Mouse (Mus musculus): ENCODE results near the gene Stoml1. TPM values are rescaled to one million over a fixed set of nuclear protein-coding genes. Genes with fewer than 3 reads are reported as not detected.

Gene Stoml1
- 63.0 and 67.8 TPM in 2 replicates for polyA plus RNA-seq (2016; fragmentation: Nextera tagmentation; extraction: Ambion mirVana)

DNA sequence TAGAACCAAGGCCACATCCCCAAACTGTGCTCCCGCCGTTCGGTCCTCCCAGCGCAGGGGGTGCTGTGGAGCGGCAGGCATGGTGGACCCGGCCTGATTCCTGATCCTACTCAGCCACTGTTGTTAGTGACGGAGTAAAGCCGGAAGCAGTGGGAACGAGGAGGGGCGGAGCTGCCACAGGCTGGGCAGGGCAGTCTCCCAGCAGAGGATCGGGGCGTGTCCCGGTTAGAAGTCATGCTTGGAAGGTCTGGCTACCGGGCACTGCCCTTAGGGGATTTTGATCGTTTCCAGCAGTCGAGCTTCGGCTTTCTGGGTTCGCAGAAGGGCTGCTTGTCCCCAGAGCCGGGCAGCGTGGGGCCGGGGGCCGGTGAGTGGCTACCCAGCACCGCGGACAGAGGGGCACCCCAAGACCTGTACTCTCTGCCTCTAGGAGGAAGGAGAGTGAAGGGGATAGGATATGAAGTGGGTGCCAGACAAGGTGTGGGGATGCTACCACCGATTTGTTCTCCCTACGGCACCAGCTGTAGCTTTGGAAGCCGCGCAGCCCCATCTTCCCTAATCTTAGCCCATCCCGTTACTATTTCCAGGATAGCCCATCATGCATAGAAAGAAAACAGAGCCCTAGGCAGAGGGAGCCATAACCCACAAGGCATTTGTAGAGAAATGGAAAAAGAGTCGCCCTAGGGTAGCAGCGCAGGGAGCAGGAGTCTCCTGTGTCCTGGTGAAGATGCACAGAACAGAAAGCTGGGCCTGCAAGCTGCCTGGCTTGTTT is at the start of gene Stoml1:
Stoml1 (plus strand) TSS at position 132 of the 772 bp plus-strand sequence.
- Histone ChIP-seq H3K27ac (peak within 1 kb of the TSS; percentile 66), H3K36me3 (peaks cover 18% of the 10 kb centered on the region), H3K9me3 (replicated peaks) (no peaks in the 10 kb centered on the region), H3K4me3 (peak within 1 kb of the TSS; percentile 75), H3K9ac (peak within 1 kb of the TSS; percentile 87), H3K4me2 (replicated peaks) (peak within 1 kb of the TSS; percentile 83), H3K4me1 (peaks cover 33% of the 10 kb centered on the region), H3K27me3 (no peaks in the 10 kb centered on the region)
- under 1% methylated on average over 31 of the region's 31 CpGs for WGBS
- ATAC-seq (ENCODE audit: low FRiP score): peak; percentile 96

DNA sequence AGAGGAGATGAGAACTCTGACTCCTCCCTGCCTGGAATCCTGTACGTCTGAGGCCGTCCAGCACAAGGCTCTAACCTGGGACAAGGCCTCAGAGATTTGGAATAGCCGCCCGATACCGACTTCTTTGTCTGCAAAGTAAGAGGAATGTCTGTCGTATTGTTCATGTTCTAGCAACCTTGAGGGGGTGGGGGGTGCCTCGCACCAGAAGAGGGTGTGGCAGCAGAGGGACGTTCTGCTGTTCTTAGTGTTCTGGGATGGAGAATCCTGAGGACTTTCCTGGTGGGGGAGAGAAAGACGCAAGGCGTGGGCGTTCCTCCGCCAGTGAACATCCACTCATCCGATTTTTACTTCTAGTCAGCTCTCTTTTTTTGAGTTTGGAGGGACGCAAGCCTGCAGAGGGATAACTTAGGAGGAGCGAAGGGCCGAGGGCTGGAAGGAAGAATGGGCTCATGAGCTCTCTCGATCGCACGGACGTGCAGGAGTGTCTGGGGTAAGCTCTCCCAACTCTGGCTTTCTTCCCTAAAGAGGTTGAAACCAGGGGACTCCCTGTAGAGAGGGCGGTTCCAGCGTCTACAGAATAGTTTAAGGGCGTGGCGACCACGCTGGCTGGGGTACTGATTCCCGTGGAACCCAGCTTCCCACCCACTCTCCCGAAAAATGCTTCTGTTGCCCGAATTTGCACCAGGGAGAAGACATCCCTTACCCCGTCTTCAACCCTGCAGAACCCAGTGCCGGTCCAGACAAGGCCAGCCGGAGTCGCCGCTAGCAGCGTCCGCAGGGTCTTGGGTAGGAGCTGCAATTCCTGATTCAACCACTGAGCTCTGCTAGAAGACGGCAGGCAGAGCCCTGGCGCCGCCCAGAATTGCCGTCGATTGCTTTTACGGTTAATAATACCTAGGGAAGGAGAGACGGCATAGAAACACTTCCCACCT is 49.2 kb upstream of the Stoml1 start, which contains the start of the genes Islr and Islr2:
Islr (minus strand) TSS at position 791 of the 932 bp plus-strand sequence.
Islr2 (minus strand) TSS at position 804 of the 932 bp plus-strand sequence.
- H3K4me1 ChIP-seq: peaks cover 43% of the 10 kb centered on the region
- peaks cover 72% of the 10 kb centered on the region for H3K27me3 ChIP-seq
- H3K27ac ChIP-seq: peak within 1 kb of the TSS; percentile 57
- peak within 1 kb of the TSS; percentile 27 for H3K4me3 ChIP-seq
- peak within 1 kb of the TSS; percentile 39 for H3K9ac ChIP-seq
- ATAC-seq (ENCODE audit: low FRiP score): peak; percentile 69
- H3K36me3 ChIP-seq: no peaks in the 10 kb centered on the region
- no peaks in the 10 kb centered on the region for H3K9me3 ChIP-seq (replicated peaks)
- peak within 1 kb of the TSS; percentile 52 for H3K4me2 ChIP-seq (replicated peaks)
- WGBS: 2% methylated on average over 42 of the region's 42 CpGs

DNA sequence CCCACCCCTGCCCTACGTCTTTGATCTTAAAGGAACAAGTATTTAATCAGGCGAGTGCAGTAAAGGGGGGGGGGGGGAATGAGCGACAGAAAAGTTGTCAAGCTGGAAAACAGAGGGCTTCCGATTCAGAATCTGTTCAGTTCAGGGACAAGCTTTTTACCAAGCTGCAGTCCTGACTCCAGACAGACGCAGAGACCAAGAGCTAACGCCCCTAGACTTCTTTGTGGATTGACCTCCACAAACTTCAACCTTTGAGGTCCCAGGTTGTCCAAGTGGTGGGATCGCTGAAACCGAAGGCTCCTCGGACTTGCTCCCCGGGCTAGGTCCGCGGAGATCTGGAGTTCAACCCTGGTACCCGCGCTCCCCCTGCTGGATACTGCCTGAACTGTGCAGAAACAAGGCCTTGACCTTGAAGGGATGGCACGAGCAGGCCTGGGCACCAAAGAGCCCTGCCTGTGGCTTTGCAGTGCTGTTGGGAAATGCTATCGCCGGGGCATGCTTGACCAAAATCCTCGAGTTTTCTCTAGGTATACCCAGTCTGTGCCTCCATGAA is 48.4 kb upstream of the Stoml1 start:
- WGBS: 3% methylated on average over 18 of the region's 18 CpGs
- ATAC-seq (ENCODE audit: low FRiP score): peak; percentile 61
- Histone ChIP-seq H3K27ac (no peak overlapping the region), H3K36me3 (no peaks in the 10 kb centered on the region), H3K27me3 (peaks cover 64% of the 10 kb centered on the region), H3K9ac (no peak overlapping the region), H3K9me3 (replicated peaks) (no peaks in the 10 kb centered on the region), H3K4me2 (replicated peaks) (peak overlapping the region; percentile 52), H3K4me3 (peak overlapping the region; percentile 27), H3K4me1 (peaks cover 36% of the 10 kb centered on the region)

DNA sequence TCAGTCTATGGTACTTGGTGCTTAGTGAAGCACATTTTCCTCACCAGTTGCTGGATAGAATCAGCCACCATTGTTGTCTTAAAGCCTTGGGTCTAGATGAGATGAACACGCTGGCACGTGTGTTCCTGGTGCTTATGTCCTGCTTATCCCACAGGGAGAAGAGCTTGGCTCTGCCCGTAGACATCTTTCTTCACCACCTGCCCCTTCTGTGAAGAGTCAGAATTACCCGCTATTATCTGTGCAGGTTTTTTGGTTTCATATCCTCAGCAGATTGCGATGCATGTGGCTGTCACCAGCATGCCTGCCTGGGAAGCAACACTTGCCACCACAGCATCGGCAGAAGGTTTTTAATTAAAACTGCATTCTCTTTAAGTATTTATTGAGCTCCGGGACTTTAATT is 47.0 kb upstream of the Stoml1 start:
- H3K4me2 ChIP-seq (replicated peaks): no peak overlapping the region
- peaks cover 49% of the 10 kb centered on the region for H3K27me3 ChIP-seq
- H3K36me3 ChIP-seq: no peaks in the 10 kb centered on the region
- no peak overlapping the region for H3K4me3 ChIP-seq
- no peak overlapping the region for H3K9ac ChIP-seq
- no peak for ATAC-seq (ENCODE audit: low FRiP score)
- WGBS: 79% methylated on average over 7 of the region's 7 CpGs
- no peak overlapping the region for H3K27ac ChIP-seq
- no peaks in the 10 kb centered on the region for H3K9me3 ChIP-seq (replicated peaks)
- peaks cover 25% of the 10 kb centered on the region for H3K4me1 ChIP-seq

DNA sequence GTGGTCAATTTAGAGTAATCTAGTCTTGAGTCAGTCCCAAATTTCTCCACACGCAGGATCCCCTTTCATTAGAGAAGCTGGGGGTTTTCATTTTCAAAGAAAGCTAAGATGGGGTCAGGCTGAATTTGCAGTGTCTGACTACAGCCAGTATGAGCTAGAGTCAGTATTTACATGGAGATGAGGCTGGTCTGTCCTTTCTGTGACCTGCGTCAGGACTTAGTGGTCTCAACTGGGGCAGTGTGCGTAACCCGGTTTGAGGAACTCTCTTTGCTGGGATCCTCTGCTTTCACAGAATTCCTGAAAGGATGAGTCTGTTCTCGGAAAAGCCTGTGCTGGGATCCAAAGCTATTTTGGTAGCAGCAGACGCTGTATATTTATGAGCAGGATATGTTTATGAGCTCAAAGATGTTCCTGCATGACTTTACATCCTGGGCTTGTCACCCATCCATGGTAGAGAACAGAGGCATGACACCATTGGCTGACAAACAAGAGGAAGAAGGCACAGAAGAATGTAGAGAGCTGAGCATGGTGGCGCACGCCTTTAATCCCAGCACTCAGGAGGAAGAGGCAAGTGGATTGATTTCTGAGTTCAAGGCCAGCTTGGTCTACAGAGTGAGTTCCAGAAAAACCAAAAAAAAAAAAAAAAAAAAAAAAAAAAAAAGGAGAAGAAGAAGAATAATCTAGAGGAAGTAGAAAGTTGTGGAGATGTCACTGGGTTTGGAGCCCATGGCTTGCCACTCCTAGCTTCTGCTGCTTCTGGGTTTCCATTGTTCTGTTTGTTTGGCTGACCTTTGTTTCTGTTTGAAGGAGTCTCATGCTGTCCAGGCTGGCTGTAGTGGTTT is 43.3 kb upstream of the Stoml1 start:
- H3K27me3 ChIP-seq: peaks cover 17% of the 10 kb centered on the region
- H3K9me3 ChIP-seq (replicated peaks): no peaks in the 10 kb centered on the region
- ATAC-seq (ENCODE audit: low FRiP score): no peak
- peaks cover 9% of the 10 kb centered on the region for H3K4me1 ChIP-seq
- no peak overlapping the region for H3K4me2 ChIP-seq (replicated peaks)
- no peak overlapping the region for H3K4me3 ChIP-seq
- H3K9ac ChIP-seq: no peak overlapping the region
- H3K27ac ChIP-seq: no peak overlapping the region
- H3K36me3 ChIP-seq: no peaks in the 10 kb centered on the region
- WGBS: 69% methylated on average over 8 of the region's 8 CpGs

DNA sequence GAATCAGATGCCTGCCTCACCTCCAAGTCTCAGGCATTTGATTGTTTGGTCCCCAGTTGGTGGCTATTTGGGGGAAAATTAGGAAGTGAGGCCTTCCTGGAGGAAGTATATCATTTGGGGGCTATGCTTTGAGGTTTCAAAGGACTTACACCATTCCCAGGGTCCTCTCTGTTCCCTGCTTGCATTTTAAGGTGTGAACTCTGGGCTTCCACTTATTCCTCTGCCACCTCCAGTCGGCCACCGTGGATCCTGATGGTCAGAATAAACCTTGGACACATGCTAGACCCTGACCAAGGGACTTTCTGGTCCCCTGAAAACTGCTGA is 42.7 kb upstream of the Stoml1 start:
- H3K4me1 ChIP-seq: peaks cover 13% of the 10 kb centered on the region
- H3K27me3 ChIP-seq: peaks cover 12% of the 10 kb centered on the region; the same call in 1 of the 2 replicates
- WGBS: 88% methylated on average over 2 of the region's 2 CpGs
- H3K36me3 ChIP-seq: no peaks in the 10 kb centered on the region
- H3K4me2 ChIP-seq (replicated peaks): no peak overlapping the region
- ATAC-seq (ENCODE audit: low FRiP score): no peak
- H3K27ac ChIP-seq: no peak overlapping the region
- H3K4me3 ChIP-seq: no peak overlapping the region
- H3K9ac ChIP-seq: no peak overlapping the region
- H3K9me3 ChIP-seq (replicated peaks): no peaks in the 10 kb centered on the region

DNA sequence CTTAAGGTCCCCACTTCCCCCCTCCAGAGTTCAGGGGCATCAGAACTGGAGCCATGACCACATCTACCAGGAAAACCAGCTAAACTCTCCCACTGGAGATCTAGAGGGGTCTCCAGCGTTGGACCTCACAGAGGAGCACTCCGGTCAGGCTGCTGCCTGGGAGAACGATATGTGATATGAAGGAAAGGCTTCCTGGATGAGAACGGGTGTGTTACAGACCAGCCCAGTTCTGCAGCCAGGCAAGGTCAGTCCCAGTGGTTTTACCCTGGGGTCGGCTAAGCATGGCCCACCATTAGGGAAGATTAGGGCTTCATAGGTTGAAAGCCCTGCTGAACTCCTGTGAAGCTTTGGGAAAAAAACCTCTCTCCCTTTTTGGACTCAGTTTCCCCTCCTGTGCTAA is 39.6 kb upstream of the Stoml1 start:
- 75% methylated on average over 5 of the region's 5 CpGs for WGBS
- Histone ChIP-seq H3K4me2 (replicated peaks) (no peak overlapping the region), H3K27ac (no peak overlapping the region), H3K9ac (no peak overlapping the region), H3K9me3 (replicated peaks) (no peaks in the 10 kb centered on the region), H3K4me1 (peaks cover 22% of the 10 kb centered on the region), H3K4me3 (no peak overlapping the region), H3K27me3 (no peaks in the 10 kb centered on the region), H3K36me3 (no peaks in the 10 kb centered on the region)
- no peak for ATAC-seq (ENCODE audit: low FRiP score)

DNA sequence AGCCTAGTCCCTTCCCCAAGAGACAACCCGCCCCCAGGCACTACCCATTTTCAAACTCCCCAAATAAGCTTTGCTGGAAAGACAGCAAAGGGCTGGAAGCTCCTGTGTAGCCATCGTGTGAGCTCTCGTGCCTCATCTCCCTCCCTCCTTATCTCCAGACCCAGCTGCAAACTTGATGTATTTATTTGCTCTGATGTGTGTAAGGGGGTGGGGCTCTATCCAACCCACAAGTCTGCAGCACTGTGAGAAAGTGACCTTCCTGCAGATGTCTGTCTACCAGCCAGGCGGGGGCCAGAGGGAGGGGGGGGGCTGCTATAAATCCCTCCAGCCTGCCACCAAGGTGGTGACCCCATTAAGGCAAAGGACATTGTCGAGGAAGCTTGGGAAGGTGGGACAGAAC is 39.1 kb upstream of the Stoml1 start:
- Histone ChIP-seq H3K9ac (no peak overlapping the region), H3K4me1 (peaks cover 22% of the 10 kb centered on the region), H3K27me3 (no peaks in the 10 kb centered on the region), H3K27ac (no peak overlapping the region), H3K9me3 (replicated peaks) (no peaks in the 10 kb centered on the region), H3K36me3 (no peaks in the 10 kb centered on the region), H3K4me2 (replicated peaks) (no peak overlapping the region), H3K4me3 (no peak overlapping the region)
- 39% methylated on average over 5 of the region's 5 CpGs for WGBS
- no peak for ATAC-seq (ENCODE audit: low FRiP score)

DNA sequence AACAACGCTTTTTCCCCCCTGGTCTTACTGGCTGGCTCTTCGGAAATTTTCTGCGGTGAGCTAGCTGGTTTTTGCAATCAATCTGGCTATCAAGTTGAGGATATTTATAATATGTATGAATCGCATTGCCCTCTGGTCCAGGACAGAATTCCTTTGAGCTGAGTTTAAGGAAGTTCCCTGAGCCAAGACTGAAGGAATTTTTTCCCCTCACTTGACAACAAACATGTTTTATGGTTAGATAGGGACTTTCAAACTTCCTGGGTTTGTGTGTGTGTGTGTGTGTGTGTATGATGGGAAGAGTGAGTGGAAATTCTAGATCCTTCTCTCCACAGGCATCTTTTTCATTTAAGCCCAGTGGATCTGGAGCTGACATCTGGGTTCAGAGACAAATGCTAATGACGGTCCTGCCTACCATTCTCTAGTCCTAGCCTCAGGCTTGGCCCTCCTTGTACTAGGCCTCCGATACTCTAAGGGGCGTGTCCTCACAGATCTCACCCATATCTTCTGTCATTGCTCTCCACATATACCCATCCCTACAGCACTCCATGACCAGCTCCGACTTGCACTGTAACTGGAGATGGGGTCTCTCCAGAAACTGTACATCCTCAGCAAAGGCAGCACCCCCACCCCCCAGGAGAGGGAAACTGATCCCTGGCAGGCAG is 38.3 kb upstream of the Stoml1 start:
- Histone ChIP-seq H3K27ac (no peak overlapping the region), H3K9me3 (replicated peaks) (no peaks in the 10 kb centered on the region), H3K4me2 (replicated peaks) (no peak overlapping the region), H3K27me3 (no peaks in the 10 kb centered on the region), H3K36me3 (no peaks in the 10 kb centered on the region), H3K4me1 (peaks cover 22% of the 10 kb centered on the region), H3K4me3 (no peak overlapping the region), H3K9ac (no peak overlapping the region)
- ATAC-seq (ENCODE audit: low FRiP score): no peak
- WGBS: 58% methylated on average over 8 of the region's 8 CpGs

DNA sequence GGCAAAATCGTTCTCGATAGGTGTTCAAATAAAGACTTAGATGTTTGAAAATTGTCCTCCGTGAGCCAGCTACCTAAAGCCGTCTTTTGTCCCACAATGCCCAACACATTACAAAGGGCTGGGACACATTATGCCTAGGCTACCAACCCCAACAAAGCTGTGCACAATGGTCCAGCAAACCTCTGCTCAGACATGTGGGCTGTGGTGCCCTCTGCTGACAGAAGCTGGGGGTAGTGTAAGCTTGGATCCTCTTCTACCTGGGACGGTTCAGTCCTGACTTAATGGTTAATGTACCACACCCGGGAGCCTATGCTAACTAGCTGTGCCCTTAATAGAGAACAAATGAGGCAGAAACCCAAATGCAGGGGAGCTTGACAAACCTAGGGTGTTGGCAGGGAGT is 36.6 kb upstream of the Stoml1 start:
- WGBS: 50% methylated on average over 6 of the region's 6 CpGs
- ATAC-seq (ENCODE audit: low FRiP score): 0 out of 2 replicates have a peak, but pooled peaks have one; percentile 56
- Histone ChIP-seq H3K36me3 (no peaks in the 10 kb centered on the region), H3K9ac (no peak overlapping the region), H3K4me1 (peaks cover 22% of the 10 kb centered on the region), H3K27me3 (no peaks in the 10 kb centered on the region), H3K9me3 (replicated peaks) (no peaks in the 10 kb centered on the region), H3K4me3 (no peak overlapping the region), H3K27ac (no peak overlapping the region), H3K4me2 (replicated peaks) (no peak overlapping the region)

DNA sequence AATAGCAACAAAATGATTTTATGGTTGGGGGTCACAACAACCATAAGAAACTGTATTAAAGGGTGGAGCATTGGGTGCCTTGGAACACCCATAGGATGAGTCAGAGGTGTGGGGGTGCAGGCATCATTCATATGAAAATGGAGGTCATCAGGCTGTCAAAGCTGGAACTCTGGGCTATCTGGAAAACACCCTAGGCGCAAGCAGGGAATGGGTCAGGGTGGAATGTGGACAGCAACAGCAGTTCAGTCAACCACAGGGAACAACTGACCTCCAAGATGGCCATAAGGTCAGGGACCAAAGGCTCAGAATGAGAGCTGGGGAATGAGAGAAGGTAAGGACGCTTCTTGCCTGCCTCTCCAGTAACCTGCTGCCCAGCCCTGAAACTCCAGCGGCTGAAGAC is 34.4 kb upstream of the Stoml1 start:
- no peak overlapping the region for H3K27ac ChIP-seq
- WGBS: 87% methylated on average over 3 of the region's 3 CpGs
- H3K36me3 ChIP-seq: no peaks in the 10 kb centered on the region

More for the DNA sequence above, 34.4 kb upstream of the Stoml1 start:
- Histone ChIP-seq H3K9ac (no peak overlapping the region), H3K4me1 (peaks cover 20% of the 10 kb centered on the region), H3K4me2 (replicated peaks) (no peak overlapping the region), H3K27me3 (no peaks in the 10 kb centered on the region), H3K9me3 (replicated peaks) (no peaks in the 10 kb centered on the region), H3K4me3 (no peak overlapping the region)
- ATAC-seq (ENCODE audit: low FRiP score): no peak
